Mouse (Mus musculus) myocyte (in vitro differentiated cells): ENCODE results near the gene Rcan2.

Source experiments
- E2F4 ChIP-seq: IDR thresholded peaks from one replicate; pipeline ENCODE4 v1.6.1; 2011; ENCODE audit warnings: mild to moderate bottlenecking, control low read depth, moderate library complexity; ENCODE audit not compliant: insufficient read depth
- MYOD1 ChIP-seq, 3 experiments: IDR thresholded peaks; one replicate each; pipeline ENCODE4 v1.6.1; 2011; ENCODE audit warnings: control low read depth in 2 of 3, low read depth in 2 of 3, mild to moderate bottlenecking in 2 of 3, moderate library complexity in 1 of 3; ENCODE audit not compliant: insufficient read length in 2 of 3, control insufficient read depth in 1 of 3
- POLR2A ChIP-seq: IDR thresholded peaks from one replicate; pipeline ENCODE4 v1.6.1; 2011; ENCODE audit warnings: low read depth, mild to moderate bottlenecking, control low read depth, moderate library complexity; ENCODE audit not compliant: insufficient read length
- REST ChIP-seq: IDR thresholded peaks from one replicate; pipeline ENCODE4 v1.6.1; 2011; ENCODE audit warnings: mild to moderate bottlenecking, control low read depth, moderate library complexity; ENCODE audit not compliant: insufficient read depth, insufficient read length
- USF1 ChIP-seq: IDR thresholded peaks from one replicate; pipeline ENCODE4 v1.6.1; 2011; ENCODE audit warnings: low read depth, mild to moderate bottlenecking, control low read depth, moderate library complexity

GRCm38 (mm10) chr17:43803111-43803510, 2.0 kb downstream of the Rcan2 start:
- TF ChIP-seq USF1 (no peak), POLR2A (no peak), REST (no peak), E2F4 (no peak), MYOD1 (IDR thresholded peaks at IDR 0.05; ENCODE audit: control insufficient read depth in 1 of 3, insufficient read length in 2 of 3, low read depth in 2 of 3) (no peak)
